Mouse (Mus musculus) heart, embryonic 15.5 days (tissue): ENCODE data around the gene Rps28. TPM values are rescaled to one million over a fixed set of nuclear protein-coding genes. Genes with fewer than 3 reads are reported as not detected.
A peak's percentile ranks its signal among the peaks of the same experiment; 100 is the strongest.

Experiments
- ATAC-seq: fragments of 200-750 bp; cut with Nextera tagmentation; replicated peaks from 2 replicates; pipeline ENCODE4 v1.8.0; 2017; ENCODE audit warnings: low read depth, moderate TSS enrichment; ENCODE audit not compliant: insufficient number of reproducible peaks, insufficient read depth, low FRiP score
- H3K27ac ChIP-seq: fragments of 300-500 bp; sonication (generic); 2 replicates; pipeline ENCODE4 v1.5.1; 2015; ENCODE audit warnings: mild to moderate bottlenecking, inconsistent platforms
- H3K27me3 ChIP-seq: fragments of 300-500 bp; sonication (generic); 2 replicates; pipeline ENCODE4 v1.6.1; 2015; ENCODE audit warnings: inconsistent platforms
- H3K36me3 ChIP-seq: fragments of 300-500 bp; sonication (generic); 2 replicates; pipeline ENCODE4 v1.6.1; 2015; ENCODE audit warnings: mild to moderate bottlenecking, inconsistent platforms
- H3K4me1 ChIP-seq: fragments of 300-500 bp; sonication (generic); replicated peaks from 2 replicates; pipeline ENCODE4 v1.6.1; 2015; ENCODE audit warnings: inconsistent platforms
- H3K4me2 ChIP-seq: fragments of 300-500 bp; sonication (generic); 2 replicates; pipeline ENCODE4 v1.6.1; 2015; ENCODE audit warnings: inconsistent platforms, mild to moderate bottlenecking, moderate library complexity
- H3K4me3 ChIP-seq: fragments of 300-500 bp; sonication (generic); 2 replicates; pipeline ENCODE4 v1.5.1; 2015; ENCODE audit warnings: mild to moderate bottlenecking, inconsistent platforms
- H3K9ac ChIP-seq: fragments of 300-500 bp; sonication (generic); 2 replicates; pipeline ENCODE4 v1.6.1; 2015; ENCODE audit warnings: mild to moderate bottlenecking, inconsistent platforms
- H3K9me3 ChIP-seq: fragments of 300-500 bp; sonication (generic); replicated peaks from 2 replicates; pipeline ENCODE4 v1.6.1; 2016; ENCODE audit warnings: inconsistent platforms
- WGBS: fragments of 180-500 bp; shearing (Covaris S2); methylation state at CpG from one replicate; pipeline ENCODE4 v1.1.7; 2015; ENCODE audit warnings: mixed read lengths; 5-methylcytosine and 5-hydroxymethylcytosine counted together
- polyA plus RNA-seq: library from polyadenylated mRNA; unstranded; fragments of >200 nt; fragmentation: Nextera tagmentation; extraction: Ambion mirVana; gene quantifications from 2 replicates; pipeline ENCODE4 v1.2.1, GENCODE M21; 2015

The Rps28 gene
- polyA plus RNA-seq, 1 experiment from 2014 or later: 543 TPM

- peak; percentile 47 for ATAC-seq
- Histone ChIP-seq H3K4me2 (peak overlapping the region; percentile 80), H3K4me3 (peak overlapping the region; percentile 57), H3K27me3 (peaks cover 35% of the 10 kb centered on the region), H3K27ac (peak overlapping the region; percentile 75), H3K4me1 (peaks cover 26% of the 10 kb centered on the region), H3K9ac (peak overlapping the region; percentile 45), H3K36me3 (no peaks in the 10 kb centered on the region), H3K9me3 (no peaks in the 10 kb centered on the region)
- 3% methylated on average over 7 of the region's 7 CpGs for WGBS
Measured at GRCm38 (mm10) chr17:33811142-33811516, 13.2 kb downstream of the Rps28 start.

DNA sequence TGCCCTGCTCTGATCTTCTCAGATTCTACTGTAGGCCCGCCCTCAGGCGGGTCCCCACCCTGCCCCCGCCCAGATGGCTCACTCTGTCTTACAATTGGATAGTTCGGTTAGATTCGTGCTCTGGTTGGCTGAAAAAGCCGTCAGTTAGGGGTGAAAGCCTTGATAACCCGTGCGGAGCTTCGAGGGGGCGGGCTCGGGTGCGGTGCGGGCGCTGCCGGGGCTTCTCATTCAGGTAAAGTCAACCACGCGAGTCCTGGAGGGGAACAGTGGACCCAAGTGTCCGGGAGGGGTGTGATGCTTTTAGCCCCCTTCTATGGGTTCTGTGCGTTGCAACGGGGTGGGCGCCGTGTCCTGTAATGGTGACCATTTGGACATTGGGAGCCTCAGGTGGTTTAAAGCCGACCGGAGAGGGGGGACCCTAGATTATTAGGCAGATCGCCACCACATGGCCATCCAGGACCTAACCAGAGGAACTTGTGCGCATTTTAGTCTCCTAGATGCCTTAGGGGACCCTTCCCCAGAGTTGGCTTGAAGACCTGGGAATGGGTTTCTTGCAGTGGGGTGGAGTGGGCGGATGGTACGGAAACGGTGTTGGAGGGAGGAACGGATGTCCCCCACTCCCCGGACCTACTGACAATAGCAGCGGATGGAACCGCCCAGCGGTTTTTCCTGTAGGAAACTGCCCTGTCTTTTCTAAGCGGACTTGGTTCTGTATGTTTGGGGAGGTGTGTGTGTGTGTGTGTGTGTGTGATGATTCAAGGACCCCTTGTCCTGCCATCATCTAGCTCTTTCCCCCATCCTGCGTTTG is 13.8 kb downstream of the Rps28 start, which contains the start of gene Kank3:
Gene Kank3 (plus strand): TSS at position 186 of the 808 bp plus-strand sequence.
- Histone ChIP-seq H3K27me3 (peaks cover 39% of the 10 kb centered on the region), H3K36me3 (no peaks in the 10 kb centered on the region), H3K4me1 (peaks cover 26% of the 10 kb centered on the region), H3K9ac (peak within 1 kb of the TSS; percentile 45), H3K9me3 (no peaks in the 10 kb centered on the region), H3K4me2 (peak within 1 kb of the TSS; percentile 80), H3K4me3 (peak within 1 kb of the TSS; percentile 57), H3K27ac (peak within 1 kb of the TSS; percentile 75)
- peak; percentile 94 for ATAC-seq
- WGBS: under 1% methylated on average over 36 of the region's 36 CpGs

DNA sequence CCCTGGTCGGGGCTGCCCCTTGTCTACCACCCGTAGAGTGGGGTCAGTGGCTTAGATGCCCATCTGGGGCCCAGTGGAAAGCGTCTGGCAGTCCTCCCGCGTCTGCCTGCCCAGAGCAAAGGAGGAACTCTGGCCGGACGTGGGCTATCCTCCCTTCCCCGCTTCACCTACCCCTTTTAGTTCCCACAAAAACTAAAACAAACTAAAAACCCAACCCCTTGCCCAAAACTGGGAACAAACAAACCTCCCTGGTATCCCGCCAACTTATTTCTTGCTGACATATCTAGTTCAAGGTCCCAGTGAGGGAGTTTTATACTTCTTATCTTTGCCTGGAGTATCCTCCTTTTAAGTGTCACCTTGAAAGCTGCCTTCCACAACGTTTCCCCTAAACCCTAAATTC is 16.2 kb downstream of the Rps28 start:
- no peak for ATAC-seq
- Histone ChIP-seq H3K9ac (no peak overlapping the region; the same call in 1 of the 2 replicates), H3K4me3 (no peak overlapping the region), H3K27me3 (peaks cover 37% of the 10 kb centered on the region), H3K4me1 (peaks cover 27% of the 10 kb centered on the region), H3K9me3 (no peaks in the 10 kb centered on the region), H3K4me2 (no peak overlapping the region), H3K36me3 (no peaks in the 10 kb centered on the region), H3K27ac (no peak overlapping the region)
- WGBS: 31% methylated on average over 10 of the region's 10 CpGs

- no peak overlapping the region for H3K9ac ChIP-seq
- H3K4me3 ChIP-seq: no peak overlapping the region
- ATAC-seq: no peak
- H3K4me2 ChIP-seq: no peak overlapping the region
- H3K27me3 ChIP-seq: peaks cover 44% of the 10 kb centered on the region
- 59% methylated on average over 8 of the region's 9 CpGs for WGBS
- no peak overlapping the region for H3K27ac ChIP-seq
- H3K4me1 ChIP-seq: peaks cover 24% of the 10 kb centered on the region
- H3K9me3 ChIP-seq: no peaks in the 10 kb centered on the region
- no peaks in the 10 kb centered on the region for H3K36me3 ChIP-seq
Measured at GRCm38 (mm10) chr17:33807181-33807888, 17.0 kb downstream of the Rps28 start.

DNA sequence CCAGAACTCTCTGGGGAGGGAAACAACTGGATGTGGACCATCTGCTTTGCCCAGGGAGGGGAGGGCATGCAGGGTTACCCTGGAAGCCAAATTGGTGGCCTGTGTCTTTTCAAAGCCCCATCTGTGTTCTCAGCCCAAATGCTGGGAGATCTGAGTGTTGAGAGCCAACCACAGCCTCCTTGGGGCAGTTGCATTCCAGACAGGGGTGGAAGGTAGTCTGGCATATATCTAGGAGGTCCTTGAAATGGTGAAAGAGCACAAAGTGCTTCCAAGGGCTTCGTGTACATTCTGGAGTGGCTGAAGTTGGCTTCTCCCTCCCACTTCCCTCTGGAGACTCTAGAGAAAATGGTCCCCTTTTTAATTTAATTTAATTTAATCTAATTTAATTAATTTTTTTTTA is 19.6 kb downstream of the Rps28 start:
- peaks cover 57% of the 10 kb centered on the region for H3K27me3 ChIP-seq
- H3K36me3 ChIP-seq: no peaks in the 10 kb centered on the region
- peak; percentile 47; the same call in 1 of the 2 replicates for ATAC-seq
- no peaks in the 10 kb centered on the region for H3K9me3 ChIP-seq
- H3K4me3 ChIP-seq: no peak overlapping the region
- 11% methylated on average over 1 of the region's 1 CpGs for WGBS
- no peak overlapping the region for H3K4me2 ChIP-seq
- H3K4me1 ChIP-seq: 0 out of 2 replicates have a peak, but pooled peaks cover 6% of the 10 kb centered on the region
- no peak overlapping the region for H3K9ac ChIP-seq
- no peak overlapping the region for H3K27ac ChIP-seq

DNA sequence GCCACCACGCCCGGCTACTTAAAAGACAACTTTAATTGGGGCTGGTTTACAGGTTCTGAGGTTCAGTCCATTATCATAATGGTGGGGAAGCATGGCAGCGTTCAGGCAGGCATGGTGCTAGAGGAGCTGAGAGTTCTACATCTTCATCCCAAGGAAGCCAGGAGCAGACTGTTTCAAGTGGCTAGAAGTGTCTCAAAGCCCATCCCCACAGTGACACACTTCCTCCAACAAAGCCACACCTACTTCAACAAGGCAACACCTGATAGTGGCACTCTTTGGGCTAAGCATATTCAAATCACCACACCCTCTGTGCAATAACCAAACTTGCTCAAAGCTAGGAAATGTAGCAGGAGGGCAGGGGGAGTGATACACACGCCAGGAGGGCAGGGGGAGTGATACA is 20.2 kb downstream of the Rps28 start:
- 46% methylated on average over 4 of the region's 4 CpGs for WGBS
- Histone ChIP-seq H3K36me3 (no peaks in the 10 kb centered on the region), H3K4me1 (0 out of 2 replicates have a peak, but pooled peaks cover 6% of the 10 kb centered on the region), H3K27me3 (peaks cover 59% of the 10 kb centered on the region), H3K4me2 (no peak overlapping the region), H3K9me3 (no peaks in the 10 kb centered on the region), H3K9ac (no peak overlapping the region), H3K27ac (no peak overlapping the region), H3K4me3 (no peak overlapping the region)
- no peak for ATAC-seq

- no peak overlapping the region for H3K9ac ChIP-seq
- no peaks in the 10 kb centered on the region for H3K9me3 ChIP-seq
- H3K27ac ChIP-seq: no peak overlapping the region
- H3K4me3 ChIP-seq: no peak overlapping the region
- no peak overlapping the region for H3K4me2 ChIP-seq
- H3K36me3 ChIP-seq: no peaks in the 10 kb centered on the region
- 1% methylated on average over 2 of the region's 2 CpGs for WGBS
- peaks cover 54% of the 10 kb centered on the region for H3K27me3 ChIP-seq
- ATAC-seq: no peak
- 0 out of 2 replicates have a peak, but pooled peaks cover 6% of the 10 kb centered on the region for H3K4me1 ChIP-seq
Measured at GRCm38 (mm10) chr17:33802221-33802620, 22.1 kb downstream of the Rps28 start.

DNA sequence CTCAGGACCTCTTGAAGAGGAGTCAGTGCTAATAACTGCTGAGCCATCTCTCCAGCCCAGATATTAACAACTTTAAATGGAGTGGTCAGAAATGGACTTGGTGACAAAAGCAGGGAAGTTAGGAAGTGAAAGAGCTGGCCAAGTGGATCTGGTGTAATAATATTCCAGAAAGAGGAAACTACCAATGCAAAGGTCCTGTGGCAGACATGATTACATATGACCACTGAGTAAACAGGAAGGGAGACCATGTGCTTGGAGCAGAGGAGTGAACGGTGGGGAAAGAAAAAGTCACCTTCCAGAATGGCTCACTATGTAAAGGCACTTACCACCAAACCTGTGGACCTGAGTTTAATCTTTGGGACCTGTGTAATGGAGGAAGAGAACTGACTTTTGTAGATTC is 25.1 kb downstream of the Rps28 start:
- no peak for ATAC-seq
- peaks cover 43% of the 10 kb centered on the region for H3K27me3 ChIP-seq

DNA sequence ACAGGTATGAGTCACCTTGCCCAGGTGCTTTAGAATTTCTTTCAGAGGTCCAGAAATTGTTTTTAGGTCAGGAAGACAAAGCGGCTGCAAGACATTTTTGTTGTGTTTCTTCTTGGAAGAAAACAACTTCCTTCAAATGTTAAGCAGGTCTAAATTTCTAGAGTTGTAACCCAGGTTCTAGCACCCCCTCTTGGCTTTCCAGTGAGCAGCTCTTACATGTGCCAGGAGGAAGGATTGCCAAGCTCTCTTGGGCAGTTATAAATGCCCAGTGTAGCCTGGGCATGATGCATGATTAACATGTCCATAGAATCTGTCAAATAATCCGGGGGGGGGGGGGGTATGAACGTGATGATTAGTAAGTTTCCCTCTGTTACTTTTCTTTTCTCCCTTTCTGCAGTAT is 26.1 kb downstream of the Rps28 start:
- Histone ChIP-seq H3K27ac (no peak overlapping the region), H3K4me2 (no peak overlapping the region), H3K4me3 (no peak overlapping the region), H3K9ac (no peak overlapping the region), H3K9me3 (no peaks in the 10 kb centered on the region), H3K36me3 (no peaks in the 10 kb centered on the region), H3K27me3 (peaks cover 45% of the 10 kb centered on the region), H3K4me1 (no peaks in the 10 kb centered on the region)
- 47% methylated on average over 3 of the region's 3 CpGs for WGBS
- no peak for ATAC-seq

More for the DNA sequence above, 25.1 kb downstream of the Rps28 start:
- Histone ChIP-seq H3K4me2 (no peak overlapping the region), H3K36me3 (no peaks in the 10 kb centered on the region), H3K27ac (no peak overlapping the region), H3K9me3 (no peaks in the 10 kb centered on the region), H3K9ac (no peak overlapping the region), H3K4me1 (0 out of 2 replicates have a peak, but pooled peaks cover 2% of the 10 kb centered on the region), H3K4me3 (no peak overlapping the region)
- 53% methylated on average over 1 of the region's 1 CpGs for WGBS

DNA sequence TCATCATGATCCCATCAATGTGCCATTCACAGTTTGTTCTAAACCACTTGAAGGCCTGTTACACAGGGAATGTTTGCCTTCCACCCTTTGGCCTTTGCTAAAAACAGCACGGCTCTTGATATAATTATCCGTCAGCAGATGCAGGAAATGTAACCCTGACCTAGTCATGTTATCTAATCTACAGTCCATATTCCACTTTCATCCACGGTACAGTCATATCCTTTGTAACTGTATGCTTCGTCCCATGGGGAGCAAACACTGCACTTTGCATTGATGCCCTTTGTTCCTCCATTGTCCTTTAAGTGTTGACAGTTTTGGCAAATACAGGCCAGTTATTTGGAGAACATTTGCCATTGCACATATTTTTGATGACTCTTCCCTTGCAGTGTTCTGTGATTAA is 35.6 kb downstream of the Rps28 start:
- Histone ChIP-seq H3K27ac (no peak overlapping the region; the same call in 1 of the 2 replicates), H3K27me3 (peaks cover 11% of the 10 kb centered on the region; the same call in 1 of the 2 replicates), H3K36me3 (no peaks in the 10 kb centered on the region), H3K9ac (no peak overlapping the region), H3K4me1 (peaks cover 11% of the 10 kb centered on the region), H3K9me3 (no peaks in the 10 kb centered on the region), H3K4me3 (no peak overlapping the region), H3K4me2 (no peak overlapping the region)
- ATAC-seq: peak; percentile 70
- 21% methylated on average over 4 of the region's 4 CpGs for WGBS

GRCm38 (mm10) chr17:33786375-33786774 is 38.0 kb downstream of the Rps28 start:
- no peak overlapping the region for H3K27ac ChIP-seq
- 77% methylated on average over 18 of the region's 18 CpGs for WGBS
- H3K4me3 ChIP-seq: no peak overlapping the region
- H3K4me2 ChIP-seq: no peak overlapping the region
- no peak overlapping the region for H3K9ac ChIP-seq
- no peaks in the 10 kb centered on the region for H3K9me3 ChIP-seq
- H3K27me3 ChIP-seq: 0 out of 2 replicates have a peak, but pooled peaks cover 4% of the 10 kb centered on the region
- H3K36me3 ChIP-seq: no peaks in the 10 kb centered on the region
- peaks cover 34% of the 10 kb centered on the region for H3K4me1 ChIP-seq
- no peak for ATAC-seq
